Mouse (Mus musculus) heart, adult 9 months (tissue): ENCODE measurements at regions not wholly inside any gene's neighbourhood (a gene's known extent, or its start where the extent isn't known, plus 50 kb on each side); places are given as distances from the start of the nearest gene placed in this dataset.

Source experiments
- DNase-seq, 2 experiments: peaks; one replicate each; pipeline ENCODE4 v3.0.0; 2022; ENCODE audit warnings: low spot score in 2 of 2

- DNase-seq: no peak
These were observed 925.2 kb downstream of the Flrt2 start for GRCm38 (mm10) chr12:96617226-96617625.
